Mouse (Mus musculus) gastrocnemius, postnatal 25 days (tissue): ENCODE data around the gene Rgn. TPM values are rescaled to one million over a fixed set of nuclear protein-coding genes. Genes with fewer than 3 reads are reported as not detected.

Experiments used
- DNase-seq: peaks from one replicate; pipeline ENCODE4 v3.0.0; 2022
- long read RNA-seq, 2 experiments: library from polyadenylated mRNA; stranded (forward); transcript quantifications; one replicate each; pipeline ENCODE4 v2.0.0; 2021
- total RNA-seq, 2 experiments: library from RNA; stranded (reverse); gene quantifications; 1 replicate in 1 of 2; 2 replicates in 1 of 2; pipeline ENCODE4 v1.2.3; 2021

Rgn gene
- not detected for total RNA-seq
- long read RNA-seq, experiment 1, result 0 reads
- long read RNA-seq, experiment 2, result 0 reads

DNA sequence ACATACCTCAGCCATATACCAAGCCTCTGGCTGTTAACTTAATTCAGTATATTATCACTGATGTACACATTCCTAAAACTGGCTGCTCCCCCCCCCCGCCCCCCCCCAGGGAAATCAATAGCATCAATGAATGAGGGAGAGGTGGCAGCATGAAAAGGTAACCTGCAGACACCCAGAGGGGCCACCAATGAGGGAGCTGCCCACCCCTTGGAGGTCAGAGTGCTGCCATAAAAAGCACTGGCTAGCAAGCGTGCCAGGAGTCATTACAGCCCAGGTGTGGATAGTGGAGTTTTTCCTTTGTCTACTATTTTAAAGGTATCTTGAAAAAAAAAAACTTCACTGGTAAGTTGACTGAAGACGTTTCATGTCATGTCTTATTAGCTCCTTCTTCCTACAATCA, at the start of gene Rgn:
Gene Rgn, plus strand, starts transcription at position 256 of the 400 bp plus-strand sequence.
- DNase-seq, result no peak

DNA sequence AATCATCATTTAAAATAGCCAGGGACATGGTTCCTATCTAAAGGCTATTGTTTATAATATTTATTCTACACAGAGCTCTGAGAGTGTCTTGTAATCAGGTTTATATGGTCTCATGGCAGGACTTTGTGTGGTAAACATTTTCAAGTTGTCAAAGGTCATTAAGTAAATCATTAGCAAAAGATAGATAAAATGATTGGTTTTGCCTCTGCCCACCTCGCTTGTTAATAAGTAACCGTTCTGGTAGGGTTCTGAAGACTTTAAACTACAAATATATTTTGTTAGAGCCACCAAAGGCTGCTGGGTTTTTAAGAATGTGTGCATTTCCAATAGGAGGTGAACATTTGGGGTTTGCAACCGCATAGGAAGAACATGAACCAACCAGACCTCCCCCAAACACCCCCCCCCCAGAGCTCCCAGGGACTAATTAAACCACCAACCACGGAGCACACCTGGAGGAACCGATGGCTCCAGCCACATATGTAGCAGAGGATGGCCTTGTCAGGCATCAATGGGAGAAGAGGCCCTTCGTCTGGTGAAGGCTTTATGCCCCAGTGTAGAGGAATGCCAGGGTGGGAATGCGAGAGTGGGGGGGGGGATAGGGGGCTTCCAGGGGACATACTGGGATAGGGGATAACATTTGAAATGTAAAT, 29.2 kb upstream of the Rgn start:
- no peak for DNase-seq

DNA sequence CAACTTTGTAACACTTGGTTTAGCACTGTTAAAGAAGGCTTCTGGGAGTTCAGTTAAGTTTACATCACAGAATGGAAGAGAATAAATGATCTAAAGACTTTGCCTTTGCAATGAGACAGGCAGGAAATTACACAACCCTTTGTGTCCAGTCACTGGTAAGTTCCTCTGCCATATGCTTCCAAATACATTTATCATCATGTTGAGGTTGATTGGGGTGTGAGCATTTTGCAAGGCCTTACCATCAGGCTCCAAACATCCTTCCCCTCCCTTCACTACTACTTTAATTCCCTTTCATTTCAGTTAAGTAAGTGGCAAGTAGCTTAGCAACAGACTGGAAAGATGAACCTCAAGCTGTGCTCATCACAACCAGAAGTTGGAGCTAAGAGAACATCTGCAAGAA, 28.0 kb upstream of the Rgn start:
- DNase-seq, result no peak

DNA sequence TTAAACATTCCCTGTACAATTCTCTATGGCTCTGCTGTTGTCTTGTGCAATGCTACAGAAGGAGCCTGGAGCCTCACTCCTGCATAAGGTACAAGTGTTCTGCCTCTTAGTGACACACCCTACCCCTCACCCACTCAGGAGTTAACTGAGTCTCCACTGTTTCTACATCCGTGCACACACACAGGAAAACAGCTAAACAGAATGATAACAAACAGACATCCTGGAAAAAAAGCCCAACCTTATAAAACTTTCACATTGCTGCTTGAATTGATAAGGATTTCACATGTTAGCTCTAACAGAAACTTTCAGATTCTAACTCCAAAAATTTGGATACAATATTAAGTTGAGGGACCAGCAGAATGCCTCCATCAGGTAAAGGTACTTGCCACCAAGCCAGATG, 17.0 kb upstream of the Rgn start:
- DNase-seq, result no peak

DNA sequence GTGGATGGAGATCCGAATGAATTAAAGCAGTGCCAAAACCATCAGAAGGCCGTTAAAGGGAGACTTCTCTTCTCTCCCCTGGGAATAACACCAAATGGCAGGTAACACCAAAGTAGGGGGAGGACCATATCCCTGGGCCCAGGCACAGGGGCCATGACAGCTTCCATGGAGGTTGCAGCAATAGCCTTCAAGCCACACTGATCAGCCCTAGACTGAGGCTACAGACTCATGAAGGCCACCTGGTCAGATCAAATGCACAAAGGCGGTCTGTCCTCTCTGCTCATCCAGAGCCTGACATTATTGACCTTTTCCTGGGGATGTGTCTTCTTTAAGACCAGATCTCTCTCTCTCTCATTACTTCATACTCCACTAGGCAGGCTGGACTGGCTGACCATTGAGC, 5.7 kb upstream of the Rgn start:
- DNase-seq, result no peak

DNA sequence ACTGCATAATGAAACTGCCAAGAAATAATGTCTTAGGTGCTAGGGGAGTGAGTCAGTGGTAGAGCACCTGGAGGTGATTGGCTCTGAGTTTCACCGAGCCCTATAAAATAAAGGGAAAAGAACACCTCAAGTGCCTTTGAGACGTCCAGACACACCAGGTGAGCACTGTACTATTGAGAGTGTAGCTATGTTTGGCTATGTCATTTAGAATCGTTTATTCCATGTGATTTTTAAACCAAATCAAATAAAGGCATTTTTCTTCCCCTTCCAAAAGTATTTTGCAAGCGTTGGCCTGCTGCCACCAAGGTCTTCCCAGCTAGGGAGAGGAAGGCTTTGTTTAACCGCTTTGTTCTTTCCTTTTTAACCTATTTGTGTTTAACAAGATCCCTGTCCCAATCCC, 2.0 kb upstream of the Rgn start:
- no peak for DNase-seq

DNA sequence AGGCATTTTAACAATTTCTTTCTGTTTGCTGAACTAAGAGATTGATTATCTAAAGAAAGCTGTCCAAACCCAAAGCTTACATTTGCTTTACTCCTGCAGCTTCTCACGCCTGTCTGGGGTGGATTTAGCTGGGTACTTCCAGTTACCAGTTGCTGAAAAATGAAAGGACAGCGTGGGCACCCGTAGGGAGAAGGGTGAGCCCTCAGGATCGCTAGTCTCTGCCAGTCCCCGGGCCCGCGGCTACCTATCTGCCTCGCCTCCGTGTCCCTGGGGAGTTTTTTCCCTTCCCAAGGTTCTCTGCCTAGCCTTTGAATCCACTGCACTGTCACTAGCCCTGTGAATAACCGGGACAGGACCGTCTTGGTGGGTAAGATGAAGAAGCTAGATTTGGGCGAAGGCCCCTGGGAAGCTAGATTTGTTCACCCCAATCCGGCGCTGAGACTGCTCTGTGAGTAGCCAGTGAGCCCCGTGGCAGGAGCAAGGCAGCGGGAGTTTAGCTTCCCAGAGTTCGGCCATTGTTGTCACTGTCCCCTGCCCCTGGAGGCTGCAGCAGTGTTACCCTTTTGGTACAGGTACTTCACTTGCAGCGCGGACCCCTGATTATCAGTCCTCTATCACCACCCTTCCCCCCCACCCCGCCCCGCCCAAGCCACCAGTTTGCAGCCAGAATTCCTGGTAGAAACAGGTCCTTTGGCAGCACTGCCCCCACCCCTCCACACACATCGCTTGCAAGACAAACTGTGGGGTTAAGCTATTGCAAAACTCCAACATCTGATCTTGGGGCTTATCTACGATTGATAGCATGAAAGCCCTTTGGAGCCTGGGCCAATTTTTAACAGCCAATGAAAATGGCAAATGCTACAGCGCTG, 1.3 kb upstream of the Rgn start:
- DNase-seq, result no peak

DNA sequence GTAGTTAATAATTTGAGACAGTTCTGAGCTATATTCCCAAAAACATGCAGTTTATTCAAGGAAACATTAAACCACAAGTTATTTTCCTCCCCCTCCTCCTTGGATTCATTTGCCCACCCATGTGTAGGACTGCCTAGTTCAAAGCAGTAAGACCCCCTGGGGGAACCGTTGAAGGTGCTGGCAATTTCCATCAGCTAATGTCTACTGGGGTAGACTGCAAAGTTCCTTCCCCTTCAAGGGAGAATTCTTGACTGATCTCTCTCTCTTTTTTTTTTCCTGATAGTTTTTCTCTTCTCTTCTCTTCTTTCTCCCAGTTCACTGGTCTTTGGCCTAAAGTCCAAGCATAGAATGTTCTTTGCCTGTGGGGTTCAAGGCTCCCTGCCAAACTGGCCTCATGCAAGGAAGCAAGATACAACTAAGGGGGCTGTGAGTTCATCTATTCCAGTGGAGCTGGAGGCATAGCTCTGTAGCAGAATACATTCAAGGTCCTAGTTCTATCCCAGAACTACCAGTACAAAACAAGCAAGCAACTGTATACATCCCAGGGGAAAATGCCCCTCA, 627 bp upstream of the Rgn start:
- DNase-seq, result no peak

DNA sequence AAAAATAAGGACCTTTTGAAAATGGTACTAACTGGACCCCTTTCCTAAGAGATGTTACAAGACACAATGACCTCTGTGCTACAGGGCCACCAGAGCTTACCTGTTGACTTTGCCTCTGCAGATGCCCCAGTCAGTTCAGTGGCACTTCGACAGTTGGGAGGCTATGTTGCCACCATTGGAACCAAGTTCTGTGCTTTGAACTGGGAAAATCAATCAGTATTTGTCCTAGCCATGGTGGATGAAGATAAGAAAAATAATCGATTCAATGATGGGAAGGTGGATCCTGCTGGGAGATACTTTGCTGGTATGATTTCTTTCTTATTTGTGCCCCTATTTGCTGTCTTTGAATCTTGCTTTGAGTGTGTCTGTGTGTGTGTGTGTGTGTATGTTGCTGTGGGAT, 2.6 kb downstream of the Rgn start:
- no peak for DNase-seq

DNA sequence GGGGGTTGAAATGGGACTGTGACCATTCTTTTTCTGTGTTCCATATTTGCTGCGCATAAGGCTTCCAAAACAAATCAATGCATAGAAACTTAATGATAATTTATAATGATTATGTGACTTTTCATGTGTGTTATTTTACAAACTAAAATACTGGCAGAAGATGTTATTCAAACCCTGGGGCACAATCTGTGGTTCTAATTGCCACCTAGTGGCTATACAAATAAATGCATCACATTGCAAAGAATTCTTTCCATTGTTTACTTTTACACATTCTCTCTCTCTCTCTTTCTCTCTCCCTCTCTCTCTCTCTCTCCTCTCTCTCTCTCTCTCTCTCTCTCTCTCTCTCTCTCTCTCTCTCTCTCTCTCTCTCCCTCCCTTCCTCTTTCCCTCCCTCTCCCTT, 12.3 kb downstream of the Rgn start:
- DNase-seq, result no peak

DNA sequence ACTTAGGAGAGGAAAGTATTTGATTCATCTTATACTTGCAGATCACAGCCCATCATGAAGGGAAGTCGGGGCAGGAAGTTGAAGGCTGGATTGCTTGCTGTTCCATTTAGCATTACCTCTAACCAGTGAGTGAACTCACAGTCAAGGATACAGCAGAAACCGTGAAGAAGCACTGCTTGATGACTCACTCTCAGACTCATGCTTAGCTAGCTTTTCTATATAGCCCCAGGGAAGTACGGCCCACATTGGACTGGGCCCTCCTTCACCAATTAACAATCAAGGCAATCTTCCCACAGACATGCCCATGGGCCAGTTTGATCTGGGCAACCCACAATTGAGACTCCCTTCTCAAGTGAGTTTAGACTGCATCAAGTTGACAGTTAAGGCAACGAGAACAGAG, 14.4 kb downstream of the Rgn start:
- DNase-seq, result no peak

DNA sequence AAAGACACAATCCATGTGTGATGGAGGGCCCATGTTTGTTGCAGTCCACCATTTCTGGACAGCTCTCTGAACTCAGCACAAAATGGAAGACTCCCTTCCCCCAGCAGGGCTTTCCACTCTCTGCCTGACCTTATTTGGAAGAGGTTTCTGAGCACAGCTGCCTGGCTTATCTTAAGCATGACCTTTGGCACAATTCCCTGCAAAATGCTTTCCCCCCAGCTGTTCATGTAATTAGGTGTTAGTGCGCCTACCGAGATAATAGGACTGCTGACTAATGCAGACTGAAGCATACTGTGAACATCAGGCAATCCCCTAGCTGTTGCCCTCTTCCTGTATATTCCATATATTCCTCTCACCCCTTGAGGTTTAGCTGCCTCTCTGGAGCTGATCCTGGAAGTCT, 21.4 kb downstream of the Rgn start:
- DNase-seq, result no peak

DNA sequence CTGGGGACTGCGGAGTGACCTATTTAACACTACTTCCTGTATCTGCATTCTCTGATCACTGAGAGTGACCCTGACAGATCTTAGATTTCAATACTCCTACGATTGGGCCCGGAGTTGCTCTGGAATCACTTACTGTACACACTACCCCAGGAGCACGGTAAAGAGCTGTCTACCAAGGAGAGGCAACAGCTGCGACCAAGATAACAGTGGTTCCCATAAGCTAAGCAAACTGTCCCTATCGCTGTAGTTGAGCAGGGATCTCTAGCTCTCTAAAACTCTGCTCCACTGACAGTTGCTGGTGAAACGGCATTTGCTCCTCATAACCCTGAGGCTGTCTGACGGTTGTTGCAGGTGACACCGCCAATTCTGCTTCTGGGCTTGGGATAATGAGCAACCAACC, 23.1 kb downstream of the Rgn start:
- DNase-seq, result no peak

DNA sequence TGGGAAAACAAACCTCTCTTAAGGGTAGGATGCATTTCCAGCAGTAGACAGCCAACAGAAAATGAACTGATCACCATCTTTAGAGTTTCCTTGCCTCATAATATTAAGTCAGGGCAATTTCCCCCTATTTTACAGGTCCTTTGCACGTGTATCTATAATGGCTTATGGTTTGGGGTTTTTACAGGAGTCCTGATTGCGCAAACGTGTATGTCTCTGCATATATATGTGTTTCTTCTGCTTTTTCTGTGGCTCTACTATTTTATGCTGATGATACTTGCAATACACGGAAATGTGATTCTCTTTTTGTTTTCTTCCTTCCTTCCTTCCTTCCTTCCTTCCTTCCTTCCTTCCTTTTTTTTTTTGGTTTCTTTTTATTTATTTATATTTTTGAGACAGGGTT, 24.3 kb downstream of the Rgn start:
- DNase-seq, result no peak

DNA sequence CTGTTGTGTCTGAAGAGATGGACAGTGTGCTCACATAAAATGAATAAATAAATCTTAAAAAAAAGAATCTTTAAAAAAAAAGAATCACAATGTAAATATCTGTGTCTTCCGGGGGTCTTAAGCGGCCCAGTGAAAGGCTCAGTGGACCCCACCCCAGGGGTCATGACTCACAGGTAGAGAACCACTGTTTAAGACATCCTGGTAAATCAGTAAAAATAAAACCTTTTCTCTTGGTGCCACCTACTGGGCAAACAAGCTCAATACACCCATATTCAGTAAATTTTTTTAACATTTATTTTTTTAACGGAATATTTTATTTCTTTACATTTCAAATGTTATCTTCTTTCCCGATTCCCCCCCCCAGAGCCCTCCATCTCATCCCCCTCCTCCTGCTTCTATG, 38.4 kb downstream of the Rgn start:
- DNase-seq, result no peak

DNA sequence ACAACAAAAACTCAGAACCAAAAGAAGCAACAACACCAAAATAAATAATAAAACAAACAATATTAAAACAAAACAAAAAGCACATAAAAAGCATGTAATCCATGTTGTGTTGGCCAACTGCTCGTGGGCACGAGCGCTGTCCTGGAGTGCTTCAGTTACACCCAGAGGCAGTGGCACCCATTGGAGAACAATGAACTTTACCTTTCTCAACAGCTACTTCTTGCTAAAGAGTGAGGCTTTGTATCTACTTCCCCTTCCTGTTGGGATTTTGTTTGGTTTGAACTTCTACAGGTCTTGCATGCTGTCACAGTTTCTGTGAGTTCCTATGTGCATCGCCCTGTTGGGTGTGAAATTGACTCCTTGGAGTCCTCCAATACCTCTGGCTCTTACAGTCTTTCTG, 58.9 kb downstream of the Rgn start:
- DNase-seq, result no peak

Other genes with a start within 250 kb of the Rgn start
- gene Rp2, start 185.3 kb upstream of the Rgn start, total RNA-seq, result 1 to 10 TPM; 4.2 to 5.1 TPM
- under 1 TPM; 0.72 to 0.95 TPM for gene Jade3, start 124.1 kb upstream of the Rgn start, total RNA-seq
- 10 to 100 TPM; 11.4 to 11.8 TPM for gene Rbm10, start 67.7 kb downstream of the Rgn start, total RNA-seq
- gene Ndufb11, start 67.8 kb downstream of the Rgn start, total RNA-seq, result 100 to 1,000 TPM; 429 TPM
- 100 to 1,000 TPM; 134 to 145 TPM for gene Uba1, start 108.5 kb downstream of the Rgn start, total RNA-seq
- gene Cdk16, start 138.2 kb downstream of the Rgn start, total RNA-seq, result 100 to 1,000 TPM; 124 to 132 TPM
- 1 to 10 TPM; 1.1 to 1.5 TPM for gene Usp11, start 154.1 kb downstream of the Rgn start, total RNA-seq
- 10 to 100 TPM; 83.6 to 84.7 TPM for gene Araf, start 248.0 kb downstream of the Rgn start, total RNA-seq